Mouse (Mus musculus) urinary bladder, postnatal 0 days (tissue): ENCODE data around the gene Olfr71. TPM values are rescaled to one million over a fixed set of nuclear protein-coding genes. Genes with fewer than 3 reads are reported as not detected.

Source experiments
- polyA plus RNA-seq: library from polyadenylated mRNA; unstranded; fragments of >200 nt; fragmentation: Nextera tagmentation; extraction: Ambion mirVana; gene quantifications from 2 replicates; pipeline ENCODE4 v1.2.1, GENCODE M21; 2015

Gene Olfr71
- polyA plus RNA-seq = not detected in 2 replicates

DNA sequence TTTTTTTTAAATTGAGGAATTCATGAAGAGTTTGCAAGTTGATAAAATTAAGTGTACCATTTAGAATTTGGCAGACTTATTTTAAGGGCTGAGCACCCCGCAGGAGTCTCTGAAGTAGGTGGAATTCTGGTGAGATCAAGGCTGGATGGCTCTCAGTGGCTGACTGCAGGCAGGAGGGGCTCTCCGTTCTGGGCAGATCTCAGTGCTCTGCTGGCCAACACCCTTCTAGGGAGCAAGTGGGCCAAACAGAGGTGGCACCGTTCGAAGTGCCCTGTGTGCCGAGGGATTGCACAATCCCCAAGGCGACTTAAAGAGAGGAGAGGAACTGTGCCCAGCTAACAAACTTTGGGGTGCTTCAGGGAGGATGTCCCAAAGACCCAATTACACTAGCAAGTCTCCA, at the start of gene Olfr71:
Gene Olfr71, minus strand, starts transcription at position 387 of the 400 bp plus-strand sequence.

DNA sequence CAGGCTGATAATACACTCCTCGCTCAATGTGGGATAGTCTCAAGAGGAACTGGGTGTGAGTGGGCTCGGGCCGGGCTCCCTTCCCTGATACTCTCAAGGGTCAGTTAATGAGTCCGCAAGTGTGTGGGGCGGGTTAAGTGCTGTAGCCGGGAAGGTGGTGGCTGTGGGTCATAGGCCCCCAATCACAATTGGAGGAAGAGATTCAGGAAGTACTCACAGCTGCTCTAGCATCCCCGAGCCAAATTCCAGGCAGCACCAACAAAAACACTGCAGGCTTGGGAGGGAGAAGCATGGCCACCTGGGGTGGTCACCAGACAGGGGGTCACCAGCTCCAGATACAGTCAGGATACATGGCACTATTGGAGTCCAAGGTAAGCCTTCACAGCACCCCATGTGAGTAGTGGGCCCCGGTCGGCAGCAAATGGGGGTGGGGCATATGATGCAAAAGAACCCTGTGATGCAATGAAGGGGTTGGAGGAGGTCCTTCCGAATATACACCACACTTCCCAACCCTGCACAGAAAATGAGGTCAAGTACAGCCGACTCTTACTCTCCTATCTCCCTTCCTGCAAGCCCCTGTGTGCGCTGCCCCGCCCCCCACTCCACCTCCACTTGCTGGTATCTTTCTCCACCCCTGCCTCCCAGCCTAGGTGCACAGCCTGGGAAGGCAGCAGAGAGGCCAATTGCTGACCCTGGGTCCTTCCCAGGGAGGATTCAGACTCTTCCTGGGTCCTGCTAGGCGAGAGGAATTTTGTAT, 19.9 kb upstream of the Olfr71 start, which contains the start of gene Spaar:
Gene Spaar, plus strand, starts transcription at position 241 of the 757 bp plus-strand sequence.

DNA sequence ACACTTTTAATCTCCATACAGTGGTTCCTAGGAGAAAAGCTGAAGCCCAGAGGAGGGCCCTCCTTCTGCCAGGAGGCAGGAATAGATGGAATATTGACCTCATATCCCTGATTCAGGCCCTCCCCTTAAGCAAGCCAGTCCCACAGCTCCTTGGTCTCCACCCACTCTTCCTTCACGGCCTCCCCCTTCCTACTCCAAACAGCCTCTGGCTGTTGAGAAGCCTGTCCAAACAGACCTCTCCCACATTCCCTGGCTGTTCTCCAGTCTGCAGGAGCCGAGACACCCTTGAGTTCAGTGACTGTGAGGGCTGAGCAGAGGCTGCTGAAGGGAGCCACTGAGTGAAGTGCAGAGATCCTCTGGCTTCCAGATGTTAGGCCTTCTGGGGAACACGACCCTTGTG, 16.9 kb upstream of the Olfr71 start, which contains the start of gene Hrct1:
Gene Hrct1, plus strand, starts transcription at position 194 of the 400 bp plus-strand sequence.

DNA sequence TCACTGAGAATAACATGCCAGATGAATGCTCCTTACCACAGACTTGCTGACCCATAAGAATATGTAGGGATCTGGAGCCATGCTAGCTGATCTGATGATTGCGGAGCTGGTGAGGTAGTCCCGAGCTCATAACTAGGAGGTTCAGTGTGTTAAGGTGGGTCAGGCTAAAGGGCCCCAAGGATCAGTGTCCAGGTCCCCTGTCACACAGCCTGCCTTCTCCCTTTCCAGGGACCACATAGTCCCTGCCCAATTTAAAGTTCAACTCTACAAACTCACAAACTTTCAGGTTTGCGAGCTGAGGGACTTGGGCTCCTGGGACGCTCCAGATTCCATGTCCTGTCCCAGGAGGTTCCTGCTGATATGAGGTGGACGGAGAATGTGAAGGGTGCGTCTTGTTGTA, 9.3 kb downstream of the Olfr71 start, which contains the start of gene Olfr70:
Gene Olfr70, minus strand, starts transcription at position 101 of the 400 bp plus-strand sequence.

GRCm38 (mm10) chr4:43668782-43669427, 41.1 kb downstream of the Olfr71 start, which contains the start of the genes Tmem8b and Fam221b:
Gene Tmem8b (plus strand): TSS chr4:43668971.
Gene Fam221b (minus strand): TSS chr4:43669145.

GRCm38 (mm10) chr4:43656339-43657109, 53.5 kb downstream of the Olfr71 start, which contains the start of gene Hint2:
Gene Hint2 (minus strand): TSS chr4:43656466.

Other genes starting within 250 kb of the Olfr71 start
- not detected in 2 replicates for gene Sit1, start 226.5 kb downstream of the Olfr71 start, polyA plus RNA-seq
- 470 and 488 TPM in 2 replicates for gene Ccdc107, start 217.4 kb downstream of the Olfr71 start, polyA plus RNA-seq
- gene Arhgef39, start 210.6 kb downstream of the Olfr71 start, polyA plus RNA-seq = 13.1 and 13.4 TPM in 2 replicates
- 3.2 TPM in 2 replicates for gene Car9, start 203.3 kb downstream of the Olfr71 start, polyA plus RNA-seq
- 9,877 and 11,778 TPM in 2 replicates for gene Tpm2, start 186.5 kb downstream of the Olfr71 start, polyA plus RNA-seq
- gene Creb3, start 147.9 kb downstream of the Olfr71 start, polyA plus RNA-seq = 87.8 and 96.0 TPM in 2 replicates
- gene Tln1, start 147.6 kb downstream of the Olfr71 start, polyA plus RNA-seq = 176 and 198 TPM in 2 replicates
- gene Rgp1, start 131.5 kb downstream of the Olfr71 start, polyA plus RNA-seq = 12.0 TPM in 2 replicates
- gene Gba2, start 131.4 kb downstream of the Olfr71 start, polyA plus RNA-seq = 6.8 and 7.0 TPM in 2 replicates
- not detected in 2 replicates for gene Msmp, start 125.8 kb downstream of the Olfr71 start, polyA plus RNA-seq
- gene Npr2, start 78.3 kb downstream of the Olfr71 start, polyA plus RNA-seq = 8.3 and 8.5 TPM in 2 replicates
- 0.10 TPM in 1 of 2 replicates, not detected in the other for gene Spag8, start 56.7 kb downstream of the Olfr71 start, polyA plus RNA-seq
- 114 and 122 TPM in 2 replicates for gene Hint2, start 53.8 kb downstream of the Olfr71 start, polyA plus RNA-seq
- 3.0 and 3.4 TPM in 2 replicates for gene Tmem8b, start 41.3 kb downstream of the Olfr71 start, polyA plus RNA-seq
- gene Fam221b, start 41.1 kb downstream of the Olfr71 start, polyA plus RNA-seq = 1.5 and 2.7 TPM in 2 replicates
- gene Olfr70, start 9.4 kb downstream of the Olfr71 start, polyA plus RNA-seq = not detected in 2 replicates
- gene Hrct1, start 16.9 kb upstream of the Olfr71 start, polyA plus RNA-seq = 6.1 and 7.9 TPM in 2 replicates
- 0.42 and 0.43 TPM in 2 replicates for gene Spaar, start 19.8 kb upstream of the Olfr71 start, polyA plus RNA-seq
- gene Olfr159, start 60.8 kb upstream of the Olfr71 start, polyA plus RNA-seq = not detected in 2 replicates
- gene Olfr156, start 113.6 kb upstream of the Olfr71 start, polyA plus RNA-seq = not detected in 2 replicates
- not detected in 2 replicates for gene Olfr157, start 129.9 kb upstream of the Olfr71 start, polyA plus RNA-seq
- gene Olfr155, start 141.3 kb upstream of the Olfr71 start, polyA plus RNA-seq = not detected in 2 replicates
- gene Reck, start 165.3 kb upstream of the Olfr71 start, polyA plus RNA-seq = 11.2 and 15.7 TPM in 2 replicates
- 85.5 and 92.0 TPM in 2 replicates for gene Glipr2, start 247.1 kb upstream of the Olfr71 start, polyA plus RNA-seq